8 mouse cellular contexts compared by ENCODE assay signal in the genomic region with DNA sequence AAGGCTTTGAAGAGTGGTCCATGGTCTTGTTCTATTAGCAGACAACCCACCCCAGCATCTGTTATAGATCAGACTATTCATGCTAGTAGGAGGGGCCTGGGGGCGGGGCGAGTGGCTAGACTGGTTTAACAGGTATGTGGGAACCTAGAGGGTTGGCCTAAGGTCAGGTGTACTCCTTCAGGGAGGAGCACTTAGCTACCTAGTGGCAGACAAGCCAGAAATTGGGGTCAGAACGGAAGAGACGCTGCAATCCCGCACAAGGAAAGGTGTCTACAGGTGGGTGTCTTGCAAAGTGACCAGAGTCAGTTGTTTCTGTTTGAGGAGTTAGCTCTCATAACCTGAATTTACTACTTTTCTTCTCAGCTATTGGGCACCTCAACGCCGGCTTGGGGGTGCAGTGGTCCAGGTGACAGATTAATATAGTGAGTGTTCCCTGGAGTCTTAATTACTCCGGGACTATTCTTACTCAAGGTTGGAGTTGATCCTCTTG. TPM values are rescaled to one million over a fixed set of nuclear protein-coding genes. Genes with fewer than 3 reads are reported as not detected.
DNase-seq lines count a peak whose midpoint lies in the region; ATAC-seq and TF ChIP-seq lines count a peak whose summit lies in the region.

A gene (plus strand): TSS at position 226 of the 490 bp plus-strand sequence.

- no peak within 1 kb of the TSS for H3ac ChIP-seq in myocyte (ENCODE audit: control insufficient read depth, insufficient read length)

- intact Hi-C loops in gastrocnemius, postnatal 14 days (cut with DNase I; ENCODE audit: low total_unique reads) = loop anchor here (10.0 kb wide), 1 partner anchor 48 kb away; a partner anchor contains a TSS

- no peaks in the 10 kb centered on the region for H3K27me3 ChIP-seq in ES-Bruce4 (ENCODE audit: control insufficient read depth, insufficient read depth, low read length, poor library complexity, severe bottlenecking)
- peaks cover 39% of the 10 kb centered on the region for H3K27me3 ChIP-seq in hindbrain, embryonic 14.5 days (ENCODE audit: control insufficient read depth, insufficient read depth, low read length)
- no peaks in the 10 kb centered on the region for H3K27me3 ChIP-seq in myocyte (ENCODE audit: control insufficient read depth, insufficient read depth, insufficient read length)

- ATAC-seq in hindbrain, embryonic 14.5 days (ENCODE audit: low FRiP score) = no peak

- H3K4me2 ChIP-seq in hindbrain, embryonic 14.5 days (replicated peaks) = peak within 1 kb of the TSS; percentile 39
- no peak within 1 kb of the TSS for H3K4me2 ChIP-seq in myocyte (ENCODE audit: low read depth)

- H3K36me3 ChIP-seq in ES-Bruce4 (ENCODE audit: control insufficient read depth, insufficient read depth, low read length, poor library complexity, severe bottlenecking) (peaks cover 45% of the 10 kb centered on the region), myocyte (ENCODE audit: control insufficient read depth, insufficient read depth) (peaks cover 32% of the 10 kb centered on the region)
- H3K36me3 ChIP-seq in hindbrain, embryonic 14.5 days (replicated peaks; ENCODE audit: control insufficient read depth, insufficient read depth) = peaks cover 44% of the 10 kb centered on the region

- H3K4me1 ChIP-seq in ES-Bruce4 (ENCODE audit: control insufficient read depth, insufficient read depth, low read length) = peaks cover 2% of the 10 kb centered on the region
- peaks cover 11% of the 10 kb centered on the region for H3K4me1 ChIP-seq in hindbrain, embryonic 14.5 days (replicated peaks; ENCODE audit: control insufficient read depth, insufficient read depth, low read length)

- H3K4me3 ChIP-seq in ES-Bruce4 (ENCODE audit: low read depth, low read length) (peak within 1 kb of the TSS; percentile 66), myocyte (no peak within 1 kb of the TSS)
- H3K4me3 ChIP-seq in hindbrain, embryonic 14.5 days (replicated peaks; ENCODE audit: low read length) = peak within 1 kb of the TSS; percentile 19; the same call in 1 of the 2 replicates

- 28% methylated on average over 8 of the region's 8 CpGs for WGBS in hindbrain, embryonic 14.5 days

- TF ChIP-seq EP300 in ES-Bruce4 (IDR thresholded peaks at IDR 0.05; ENCODE audit: insufficient read depth, low read depth, low read length) = 0 out of 2 replicates have a peak, but pooled peaks have one; percentile 28

- H3K79me2 ChIP-seq in myocyte (ENCODE audit: control insufficient read depth, insufficient read depth) = peaks cover 21% of the 10 kb centered on the region

- TF ChIP-seq POLR2A in ES-Bruce4 (IDR thresholded peaks at IDR 0.05; ENCODE audit: insufficient read depth, low read length) = no peak
- TF ChIP-seq POLR2A in myocyte (IDR thresholded peaks at IDR 0.05; ENCODE audit: insufficient read length, low read depth) = no peak

- peak within 1 kb of the TSS; percentile 58 for H3K9ac ChIP-seq in ES-Bruce4 (ENCODE audit: low read depth, poor library complexity, severe bottlenecking)
- H3K9ac ChIP-seq in hindbrain, embryonic 14.5 days = peak within 1 kb of the TSS; percentile 2; the same call in 1 of the 2 replicates

- TF ChIP-seq CTCF in ES-Bruce4 (IDR thresholded peaks at IDR 0.05; ENCODE audit: low read depth, low read length) = no peak

- DNase-seq in ZHBTc4 (ENCODE audit: low read depth, low spot score) (peak; percentile 80), liver (peak; percentile 53)
- DNase-seq in hindbrain, embryonic 14.5 days (ENCODE audit: low spot score) = no peak
- no peak for DNase-seq in gastrocnemius, postnatal 14 days
- DNase-seq in layer of hippocampus, adult 8-10 months (ENCODE audit: low spot score in 2 of 2) = no peak
- no peak for DNase-seq in gastrocnemius, adult 8-10 months (ENCODE audit: low spot score in 2 of 2)

- H3K27ac ChIP-seq in ES-Bruce4 (ENCODE audit: insufficient read depth, low read length) = peak within 1 kb of the TSS; percentile 58
- no peak within 1 kb of the TSS for H3K27ac ChIP-seq in hindbrain, embryonic 14.5 days

- no peaks in the 10 kb centered on the region for H3K9me3 ChIP-seq in ES-Bruce4 (replicated peaks; ENCODE audit: control insufficient read depth, insufficient read depth, low read length, poor library complexity, severe bottlenecking)
- H3K9me3 ChIP-seq in hindbrain, embryonic 14.5 days (ENCODE audit: control insufficient read depth, low read length) = no peaks in the 10 kb centered on the region

TF ChIP-seq in myocyte, 11 proteins besides CTCF, POLR2A, EP300 and RAD21:
- TF ChIP-seq POLR2AphosphoS2 (IDR thresholded peaks at IDR 0.05; ENCODE audit: insufficient read length, low read depth) (peak; percentile 69), TCF12 (IDR thresholded peaks at IDR 0.05; ENCODE audit: insufficient read depth, poor library complexity, severe bottlenecking) (no peak), E2F4 (IDR thresholded peaks at IDR 0.05; ENCODE audit: insufficient read depth) (no peak), REST (IDR thresholded peaks at IDR 0.05; ENCODE audit: insufficient read depth, insufficient read length) (no peak), TCF3 (IDR thresholded peaks at IDR 0.05; ENCODE audit: insufficient read length, low read depth) (no peak)

RNA-seq across cellular contexts. Expression of the gene that starts here (rescaled TPM):
- 0.37 and 0.84 TPM in 2 replicates for polyA plus RNA-seq in ES-Bruce4 (2011; ENCODE audit: insufficient read depth, insufficient read length, low read depth, missing spikeins)
- polyA plus RNA-seq in hindbrain, embryonic 14.5 days (2014; fragmentation: Nextera tagmentation; extraction: Ambion mirVana) = 0.87 and 0.95 TPM in 2 replicates
- 0.91 TPM for polyA plus RNA-seq in myocyte (2012; fragmentation: generic; extraction: Trizol)
- under 1 TPM; 0.25 to 0.27 TPM for total RNA-seq in gastrocnemius, postnatal 14 days (2021)
- 1 to 10 TPM in 1 of 4 experiments, under 1 TPM in 3; 0.77 to 1.4 (median 0.92) TPM for total RNA-seq in layer of hippocampus, adult 8-10 months (2022)
- under 1 TPM; 0.19 to 0.51 (median 0.42) TPM for total RNA-seq in gastrocnemius, adult 8-10 months (2022)

Comparison
In these comparisons a context has a peak if more than half of its experiments do, and no peak if none do; other contexts are left out.
1. DNase-seq: peak in ZHBTc4 (single experiment) and liver (single experiment); none in hindbrain, embryonic 14.5 days (single experiment), gastrocnemius, postnatal 14 days (single experiment), layer of hippocampus, adult 8-10 months (0 of 2) and gastrocnemius, adult 8-10 months (0 of 2).